Mouse (Mus musculus): ENCODE measurements around the gene Aim2. TPM values are rescaled to one million over a fixed set of nuclear protein-coding genes. Genes with fewer than 3 reads are reported as not detected.

The Aim2 gene
- polyA plus RNA-seq, 1 experiment: 1.3 TPM

GRCm38 (mm10) chr1:173345112-173345511, 5.6 kb upstream of the Aim2 start:
- DNase-seq (ENCODE audit: low read depth): no peak

- no peak for DNase-seq (ENCODE audit: low read depth)
Measured at GRCm38 (mm10) chr1:173348527-173348926, 2.2 kb upstream of the Aim2 start.

GRCm38 (mm10) chr1:173349192-173349591, 1.5 kb upstream of the Aim2 start:
- DNase-seq (ENCODE audit: low read depth): no peak

GRCm38 (mm10) chr1:173349946-173350345, 733 bp upstream of the Aim2 start:
- no peak for DNase-seq (ENCODE audit: low read depth)

DNA sequence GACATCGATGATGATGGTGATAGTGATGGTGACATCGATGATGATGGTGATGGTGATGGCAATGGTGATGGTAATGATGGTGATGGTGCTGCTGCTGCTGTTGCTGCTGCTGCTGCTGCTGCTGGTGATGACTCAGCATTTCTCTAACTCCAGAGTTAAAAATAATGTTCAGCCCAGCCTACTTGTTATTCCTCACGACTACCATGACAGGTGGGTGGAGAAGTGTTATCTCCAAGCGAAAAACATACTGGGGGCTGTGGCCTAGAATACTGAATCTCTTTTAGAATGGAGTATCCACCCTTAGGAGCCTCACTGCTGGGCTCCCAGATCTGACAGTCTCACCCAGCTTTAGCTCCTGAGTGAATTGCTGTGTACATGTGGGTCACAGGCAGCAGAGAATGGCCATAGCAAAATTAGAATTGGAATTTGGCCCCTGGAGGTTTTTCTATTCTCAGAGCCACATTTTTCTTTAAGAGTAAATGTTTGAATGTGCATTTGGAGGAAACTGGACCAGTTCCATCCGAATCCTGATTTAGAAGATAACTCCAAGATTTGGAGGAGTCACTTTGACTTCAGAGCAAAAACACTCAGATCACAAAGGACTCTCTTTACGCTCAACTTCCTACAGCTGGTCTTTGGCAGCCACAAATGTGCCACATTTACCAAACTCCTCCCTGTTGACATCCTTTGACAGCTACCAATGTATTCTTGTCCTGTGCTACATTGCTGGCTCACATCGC, 4.6 kb downstream of the Aim2 start:
- DNase-seq (ENCODE audit: low read depth): no peak

DNA sequence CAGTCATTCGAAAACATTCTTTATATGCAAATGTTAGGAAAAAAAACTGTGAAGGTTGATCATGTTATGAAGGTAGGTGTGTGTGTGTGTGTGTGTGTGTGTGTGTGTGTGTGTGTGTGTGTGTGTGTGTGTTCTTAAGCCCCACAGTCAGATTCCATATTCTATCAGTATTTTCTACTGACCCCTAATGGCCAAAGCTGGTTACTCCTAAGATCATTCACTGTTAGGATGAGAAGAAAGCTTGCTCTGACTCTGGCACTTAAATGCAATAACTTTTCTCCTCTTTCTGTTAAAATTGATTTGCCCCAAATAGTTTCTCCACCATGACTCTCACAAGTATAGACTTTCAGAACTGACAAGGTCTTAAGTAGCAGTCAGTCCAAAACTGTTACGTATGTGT, 6.0 kb downstream of the Aim2 start:
- no peak for DNase-seq (ENCODE audit: low read depth)

GRCm38 (mm10) chr1:173357799-173358198, 7.1 kb downstream of the Aim2 start:
- DNase-seq (ENCODE audit: low read depth): no peak

- DNase-seq (ENCODE audit: low read depth): no peak
Measured at GRCm38 (mm10) chr1:173359590-173360290, 9.1 kb downstream of the Aim2 start.

GRCm38 (mm10) chr1:173361651-173362050, 11.0 kb downstream of the Aim2 start:
- DNase-seq (ENCODE audit: low read depth): no peak

DNA sequence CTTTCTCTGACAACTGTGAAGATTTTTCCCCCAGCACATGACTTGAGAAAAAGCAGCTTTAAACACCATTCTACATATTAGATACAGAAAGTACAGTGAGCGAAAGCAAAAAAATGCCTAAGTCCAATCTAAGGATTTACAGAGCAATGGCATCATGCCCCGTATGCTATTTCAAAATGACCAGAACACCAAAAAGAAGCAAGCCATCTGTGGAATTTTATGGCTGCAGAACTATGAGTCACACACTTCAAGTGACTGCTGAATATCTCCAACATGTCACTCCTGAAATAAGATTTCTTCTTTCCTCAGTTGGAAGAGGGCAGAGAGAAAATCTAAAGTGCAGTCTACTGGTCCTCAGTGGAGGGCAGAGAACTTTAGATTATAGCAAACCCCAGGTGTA, 12.8 kb downstream of the Aim2 start:
- no peak for DNase-seq (ENCODE audit: low read depth)

GRCm38 (mm10) chr1:173364125-173364800, 13.6 kb downstream of the Aim2 start:
- DNase-seq (ENCODE audit: low read depth): no peak

GRCm38 (mm10) chr1:173365970-173366409, 15.3 kb downstream of the Aim2 start:
- DNase-seq (ENCODE audit: low read depth): no peak

- no peak for DNase-seq (ENCODE audit: low read depth)
Measured at GRCm38 (mm10) chr1:173366701-173367355, 16.1 kb downstream of the Aim2 start.

GRCm38 (mm10) chr1:173367356-173368046, 16.8 kb downstream of the Aim2 start, which contains the start of gene Cadm3:
Gene Cadm3 (minus strand): TSS chr1:173367695.
- no peak for DNase-seq (ENCODE audit: low read depth)

- no peak for DNase-seq (ENCODE audit: low read depth)
Measured at GRCm38 (mm10) chr1:173369611-173370010, 18.9 kb downstream of the Aim2 start.

DNA sequence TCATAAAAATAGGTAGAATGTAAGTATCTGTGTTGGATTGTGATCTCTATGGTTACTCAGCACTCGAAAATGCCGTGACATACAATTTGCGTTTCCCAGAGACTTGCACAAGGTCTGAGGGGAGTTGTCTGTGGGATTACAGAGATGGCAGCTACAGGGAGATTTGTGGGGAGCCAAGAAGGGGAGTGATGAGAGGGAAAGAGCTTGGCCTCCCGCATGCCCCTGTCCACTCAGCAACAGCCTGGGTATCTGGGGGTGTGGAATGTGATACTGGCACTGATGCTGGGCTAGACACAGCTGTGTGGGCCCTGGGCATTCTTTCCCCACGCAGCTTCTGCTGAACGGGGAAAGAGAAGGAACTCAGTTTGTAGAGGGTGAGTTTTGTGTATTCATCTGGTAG, 19.8 kb downstream of the Aim2 start:
- DNase-seq (ENCODE audit: low read depth): no peak

DNA sequence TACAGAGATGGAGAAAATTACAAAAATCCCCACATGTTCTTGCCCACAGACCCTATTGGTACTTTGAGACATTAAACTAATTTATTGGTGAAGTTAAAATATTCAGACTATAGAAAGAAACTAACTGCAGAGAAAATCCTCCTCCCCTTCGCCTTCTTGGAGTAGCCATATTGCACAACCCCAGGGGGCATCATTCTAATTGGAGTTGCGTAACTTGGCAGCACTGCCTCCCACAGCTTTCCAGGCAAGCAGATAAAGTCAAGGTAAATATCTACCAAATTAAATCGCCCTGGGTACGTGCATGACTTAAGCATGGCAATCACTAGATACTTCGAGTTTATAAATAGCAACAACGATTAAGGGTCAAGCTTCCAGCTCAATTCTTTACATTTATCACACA, 20.9 kb downstream of the Aim2 start:
- no peak for DNase-seq (ENCODE audit: low read depth)

GRCm38 (mm10) chr1:173374020-173374419, 23.3 kb downstream of the Aim2 start:
- DNase-seq (ENCODE audit: low read depth): no peak

DNA sequence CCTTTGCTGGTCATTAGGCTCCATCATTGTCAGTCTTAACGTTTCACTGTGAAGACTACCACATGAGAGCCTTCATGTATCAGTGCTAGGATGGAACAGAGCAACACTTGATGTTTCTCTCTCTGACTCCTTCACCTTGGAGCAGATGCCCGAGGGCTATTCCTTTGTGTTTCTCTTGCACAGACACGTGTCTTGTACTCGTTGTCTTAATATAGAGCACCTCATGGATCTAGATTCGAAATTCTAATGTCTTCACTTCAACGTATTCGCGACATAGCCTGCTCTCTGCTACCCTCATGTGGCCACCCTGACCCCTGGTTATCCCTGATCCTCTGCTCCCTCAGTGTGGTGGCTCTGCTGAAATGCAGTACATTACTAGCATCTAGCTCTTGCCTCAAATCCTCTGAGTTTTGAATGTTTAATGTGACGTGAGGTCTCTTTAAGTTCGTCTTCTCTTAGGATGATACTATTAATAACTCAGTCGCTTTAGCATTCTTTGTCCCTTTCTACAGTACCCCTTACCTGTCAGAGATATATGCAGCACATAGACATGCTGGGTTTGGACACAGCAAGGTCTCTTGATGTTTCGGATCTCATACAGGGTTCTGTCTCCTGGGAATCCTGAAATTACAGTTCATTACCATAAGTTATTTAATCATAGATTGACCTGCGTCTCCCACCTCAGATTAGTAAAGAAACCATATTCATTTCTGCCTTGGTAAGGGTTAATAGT, 26.9 kb downstream of the Aim2 start:
- DNase-seq (ENCODE audit: low read depth): no peak

DNA sequence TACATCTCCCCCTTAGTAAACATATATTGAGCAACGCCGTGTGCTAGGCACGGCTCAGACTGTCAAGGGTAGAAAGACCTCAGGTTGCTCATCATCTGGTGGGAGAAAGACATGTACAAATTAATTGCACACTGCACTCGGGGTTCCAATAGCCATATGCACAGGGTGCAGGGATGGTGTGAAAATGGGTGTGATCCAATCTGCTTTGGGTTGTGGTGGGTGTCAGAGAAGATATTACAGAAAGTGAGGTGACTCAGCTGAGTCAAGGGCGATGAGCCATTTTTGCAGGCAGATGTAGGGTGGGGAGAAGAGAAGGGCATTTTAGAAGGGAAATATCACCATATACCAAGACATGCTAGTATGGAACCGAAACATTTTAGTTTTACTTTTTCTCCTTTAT, 30.8 kb downstream of the Aim2 start:
- DNase-seq (ENCODE audit: low read depth): no peak

DNA sequence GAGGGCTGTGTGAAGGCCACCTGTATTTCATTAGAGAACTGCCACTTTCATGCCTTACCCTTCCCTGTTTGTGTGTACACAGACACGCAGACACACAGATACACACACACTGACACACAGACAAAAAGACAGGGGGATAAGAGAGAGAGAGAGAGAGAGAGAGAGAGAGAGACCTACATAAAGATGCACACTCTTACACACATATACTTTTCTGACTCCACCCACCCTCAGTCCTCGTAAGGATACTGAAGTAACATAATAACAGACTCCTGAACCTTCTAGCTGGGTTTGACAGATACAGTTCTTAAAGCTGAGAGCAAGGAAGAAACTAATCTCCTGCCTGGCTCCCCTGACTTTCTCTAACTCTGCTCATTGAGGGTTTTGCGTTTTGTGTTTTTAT, 38.8 kb downstream of the Aim2 start:
- DNase-seq (ENCODE audit: low read depth): no peak

Measured in gonadal fat pad, adult 2 months (tissue).